Mouse (Mus musculus): Measurements from ENCODE around the gene Kbtbd13. TPM values are rescaled to one million over a fixed set of nuclear protein-coding genes. Genes with fewer than 3 reads are reported as not detected.

The Kbtbd13 gene
- polyA plus RNA-seq (2015; fragmentation: Nextera tagmentation; extraction: Ambion mirVana) = 0.81 and 1.2 TPM in 2 replicates

GRCm38 (mm10) chr9:65391613-65391964 is at the start of gene Kbtbd13:
Gene Kbtbd13 (minus strand): TSS chr9:65391652.
- ATAC-seq = no peak
- peaks cover 7% of the 10 kb centered on the region for H3K4me1 ChIP-seq (replicated peaks; ENCODE audit: control insufficient read depth, insufficient read depth, low read length)
- H3K36me3 ChIP-seq (ENCODE audit: control insufficient read depth, insufficient read depth) = no peaks in the 10 kb centered on the region
- H3K4me3 ChIP-seq (replicated peaks; ENCODE audit: low read length) = peak within 1 kb of the TSS; percentile 40
- no peak within 1 kb of the TSS for H3K27ac ChIP-seq (ENCODE audit: low read length)
- H3K9ac ChIP-seq (replicated peaks; ENCODE audit: low read depth, low read length) = peak within 1 kb of the TSS; percentile 47
- H3K27me3 ChIP-seq (replicated peaks; ENCODE audit: control insufficient read depth, insufficient read depth, low read length) = peaks cover 28% of the 10 kb centered on the region
- peak within 1 kb of the TSS; percentile 55 for H3K4me2 ChIP-seq (ENCODE audit: low read length)
- 53% methylated on average over 8 of the region's 8 CpGs for WGBS
- H3K9me3 ChIP-seq (ENCODE audit: control insufficient read depth, low read length) = no peaks in the 10 kb centered on the region

DNA sequence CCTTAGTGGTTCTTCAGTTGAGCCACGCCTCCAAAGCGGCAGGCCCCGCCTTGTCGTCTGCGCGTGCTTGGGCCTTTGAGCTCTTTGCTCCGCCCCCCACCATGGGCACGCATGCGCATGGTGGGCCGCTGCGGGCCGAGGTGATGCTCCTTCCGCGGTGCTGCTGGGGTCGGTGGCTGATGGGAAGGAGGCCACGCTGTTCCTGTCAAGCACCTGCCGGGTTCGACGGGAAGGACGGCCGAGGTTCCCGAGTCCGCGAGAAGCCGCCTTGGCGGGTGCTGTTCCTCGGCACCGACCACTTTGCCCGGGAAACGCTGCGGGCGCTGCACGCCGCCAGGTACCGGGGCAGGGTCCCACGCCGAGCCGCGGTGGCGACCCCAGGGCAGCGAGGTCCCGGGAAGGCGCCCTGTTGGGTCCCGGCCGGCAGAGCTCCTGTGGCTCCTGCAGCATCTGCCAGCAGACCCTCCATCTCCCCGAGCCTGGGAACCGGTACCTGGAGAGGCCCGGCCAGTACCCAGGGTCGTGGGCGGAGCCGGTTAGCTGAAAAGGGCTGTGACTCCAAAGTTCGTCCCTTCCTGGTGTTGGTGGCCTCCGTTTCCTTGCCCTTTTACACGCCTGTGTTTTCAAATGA is 44.3 kb upstream of the Kbtbd13 start, which contains the start of gene Mtfmt:
TSS of gene Mtfmt (plus strand) at position 112 of the 631 bp plus-strand sequence.
- H3K4me2 ChIP-seq (ENCODE audit: low read length) = peak within 1 kb of the TSS; percentile 68
- H3K27ac ChIP-seq (ENCODE audit: low read length) = peak within 1 kb of the TSS; percentile 50
- no peaks in the 10 kb centered on the region for H3K9me3 ChIP-seq (ENCODE audit: control insufficient read depth, low read length)
- under 1% methylated on average over 54 of the region's 54 CpGs for WGBS
- peaks cover 9% of the 10 kb centered on the region for H3K4me1 ChIP-seq (replicated peaks; ENCODE audit: control insufficient read depth, insufficient read depth, low read length)
- peak within 1 kb of the TSS; percentile 96 for H3K9ac ChIP-seq (replicated peaks; ENCODE audit: low read depth, low read length)
- no peaks in the 10 kb centered on the region for H3K27me3 ChIP-seq (replicated peaks; ENCODE audit: control insufficient read depth, insufficient read depth, low read length)
- H3K4me3 ChIP-seq (replicated peaks; ENCODE audit: low read length) = peak within 1 kb of the TSS; percentile 98
- ATAC-seq = peak; percentile 94
- peaks cover 5% of the 10 kb centered on the region; the same call in 1 of the 2 replicates for H3K36me3 ChIP-seq (ENCODE audit: control insufficient read depth, insufficient read depth)

GRCm38 (mm10) chr9:65435211-65435610 is 43.8 kb upstream of the Kbtbd13 start:
- Histone ChIP-seq H3K4me1 (replicated peaks; ENCODE audit: control insufficient read depth, insufficient read depth, low read length) (peaks cover 9% of the 10 kb centered on the region), H3K27ac (ENCODE audit: low read length) (no peak overlapping the region), H3K9ac (replicated peaks; ENCODE audit: low read depth, low read length) (no peak overlapping the region), H3K27me3 (replicated peaks; ENCODE audit: control insufficient read depth, insufficient read depth, low read length) (no peaks in the 10 kb centered on the region), H3K4me2 (ENCODE audit: low read length) (no peak overlapping the region), H3K9me3 (ENCODE audit: control insufficient read depth, low read length) (no peaks in the 10 kb centered on the region), H3K4me3 (replicated peaks; ENCODE audit: low read length) (peak overlapping the region; percentile 98), H3K36me3 (ENCODE audit: control insufficient read depth, insufficient read depth) (no peaks in the 10 kb centered on the region)
- 70% methylated on average over 4 of the region's 4 CpGs for WGBS
- ATAC-seq = peak; percentile 29; the same call in 1 of the 2 replicates

- peaks cover 9% of the 10 kb centered on the region for H3K4me1 ChIP-seq (replicated peaks; ENCODE audit: control insufficient read depth, insufficient read depth, low read length)
- ATAC-seq = no peak
- 64% methylated on average over 5 of the region's 5 CpGs for WGBS
Measured at GRCm38 (mm10) chr9:65434140-65434539, 42.7 kb upstream of the Kbtbd13 start.

DNA sequence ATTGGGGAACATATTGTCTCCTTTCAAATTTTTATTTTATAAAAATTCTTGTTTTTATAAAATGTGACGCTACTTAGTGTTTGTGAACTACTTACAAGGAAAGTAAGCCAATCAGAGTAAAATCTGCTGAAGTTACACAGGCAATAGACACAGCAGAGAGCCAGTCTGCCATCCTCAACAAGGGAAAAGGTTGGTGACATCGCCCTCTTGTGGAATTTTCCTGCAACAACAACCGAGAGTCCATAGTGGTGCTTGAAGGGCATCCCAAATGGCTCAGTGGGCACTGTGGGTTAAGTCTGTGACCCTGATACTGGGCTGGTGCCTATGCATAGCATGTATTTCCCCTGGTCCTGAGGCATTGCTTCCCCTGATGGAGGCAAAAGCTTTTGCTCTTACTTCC is 40.8 kb upstream of the Kbtbd13 start:
- Histone ChIP-seq H3K9ac (replicated peaks; ENCODE audit: low read depth, low read length) (no peak overlapping the region), H3K4me2 (ENCODE audit: low read length) (no peak overlapping the region), H3K36me3 (ENCODE audit: control insufficient read depth, insufficient read depth) (no peaks in the 10 kb centered on the region), H3K4me3 (replicated peaks; ENCODE audit: low read length) (no peak overlapping the region), H3K27ac (ENCODE audit: low read length) (no peak overlapping the region), H3K9me3 (ENCODE audit: control insufficient read depth, low read length) (no peaks in the 10 kb centered on the region), H3K4me1 (replicated peaks; ENCODE audit: control insufficient read depth, insufficient read depth, low read length) (peaks cover 5% of the 10 kb centered on the region), H3K27me3 (replicated peaks; ENCODE audit: control insufficient read depth, insufficient read depth, low read length) (no peaks in the 10 kb centered on the region)
- peak; percentile 54 for ATAC-seq
- WGBS = 3% methylated on average over 3 of the region's 3 CpGs

More at GRCm38 (mm10) chr9:65434140-65434539, 42.7 kb upstream of the Kbtbd13 start:
- Histone ChIP-seq H3K27ac (ENCODE audit: low read length) (no peak overlapping the region), H3K9ac (replicated peaks; ENCODE audit: low read depth, low read length) (no peak overlapping the region), H3K4me3 (replicated peaks; ENCODE audit: low read length) (no peak overlapping the region), H3K4me2 (ENCODE audit: low read length) (no peak overlapping the region), H3K27me3 (replicated peaks; ENCODE audit: control insufficient read depth, insufficient read depth, low read length) (no peaks in the 10 kb centered on the region), H3K36me3 (ENCODE audit: control insufficient read depth, insufficient read depth) (no peaks in the 10 kb centered on the region), H3K9me3 (ENCODE audit: control insufficient read depth, low read length) (no peaks in the 10 kb centered on the region)

DNA sequence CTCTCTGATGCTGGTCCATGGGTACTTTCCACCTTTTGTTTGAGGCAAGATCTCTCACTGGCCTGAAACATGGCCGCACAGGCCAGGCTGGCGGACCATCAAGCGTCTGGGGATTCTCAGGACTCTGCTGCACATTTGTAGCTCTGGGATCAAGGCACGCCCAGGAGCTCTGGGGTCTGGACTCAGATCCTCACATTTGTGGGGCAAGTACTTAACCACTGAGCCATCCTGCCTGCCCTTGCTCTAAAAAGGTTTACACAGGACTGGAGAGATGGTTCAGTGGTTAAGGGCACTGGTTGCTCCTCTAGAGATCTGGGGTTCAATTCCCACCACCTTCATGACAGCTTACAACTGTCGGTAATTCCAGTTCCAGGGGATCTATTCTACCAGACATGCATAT is 39.5 kb upstream of the Kbtbd13 start:
- Histone ChIP-seq H3K4me2 (ENCODE audit: low read length) (no peak overlapping the region), H3K9me3 (ENCODE audit: control insufficient read depth, low read length) (no peaks in the 10 kb centered on the region), H3K36me3 (ENCODE audit: control insufficient read depth, insufficient read depth) (no peaks in the 10 kb centered on the region), H3K27ac (ENCODE audit: low read length) (no peak overlapping the region), H3K4me3 (replicated peaks; ENCODE audit: low read length) (no peak overlapping the region), H3K27me3 (replicated peaks; ENCODE audit: control insufficient read depth, insufficient read depth, low read length) (no peaks in the 10 kb centered on the region), H3K9ac (replicated peaks; ENCODE audit: low read depth, low read length) (no peak overlapping the region), H3K4me1 (replicated peaks; ENCODE audit: control insufficient read depth, insufficient read depth, low read length) (no peaks in the 10 kb centered on the region)
- ATAC-seq = no peak
- WGBS = 92% methylated on average over 5 of the region's 5 CpGs

DNA sequence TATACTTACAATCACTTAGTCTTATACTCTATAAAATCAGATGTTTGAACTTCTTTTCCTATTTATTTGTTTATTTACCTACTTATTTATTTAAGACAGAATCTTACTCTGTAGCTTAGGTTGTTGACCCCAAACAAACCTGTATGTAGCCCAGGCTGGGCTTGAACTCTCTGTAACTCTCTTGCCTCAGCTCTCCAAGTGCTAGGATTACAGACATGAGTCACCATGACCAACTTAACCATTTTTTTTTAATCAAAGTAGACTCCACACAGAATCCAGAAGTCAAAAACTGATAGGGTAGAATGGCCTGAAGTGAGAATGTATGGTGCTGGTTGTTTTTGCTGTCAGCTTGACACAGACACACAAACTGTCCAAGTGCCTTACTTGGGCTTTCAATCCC is 38.9 kb upstream of the Kbtbd13 start:
- Histone ChIP-seq H3K27ac (ENCODE audit: low read length) (no peak overlapping the region), H3K9ac (replicated peaks; ENCODE audit: low read depth, low read length) (no peak overlapping the region), H3K4me3 (replicated peaks; ENCODE audit: low read length) (no peak overlapping the region), H3K4me2 (ENCODE audit: low read length) (no peak overlapping the region), H3K27me3 (replicated peaks; ENCODE audit: control insufficient read depth, insufficient read depth, low read length) (no peaks in the 10 kb centered on the region), H3K4me1 (replicated peaks; ENCODE audit: control insufficient read depth, insufficient read depth, low read length) (no peaks in the 10 kb centered on the region), H3K9me3 (ENCODE audit: control insufficient read depth, low read length) (no peaks in the 10 kb centered on the region), H3K36me3 (ENCODE audit: control insufficient read depth, insufficient read depth) (no peaks in the 10 kb centered on the region)
- no peak for ATAC-seq

GRCm38 (mm10) chr9:65428003-65428402 is 36.6 kb upstream of the Kbtbd13 start:
- H3K4me1 ChIP-seq (replicated peaks; ENCODE audit: control insufficient read depth, insufficient read depth, low read length) = no peaks in the 10 kb centered on the region
- no peak overlapping the region for H3K4me3 ChIP-seq (replicated peaks; ENCODE audit: low read length)
- H3K36me3 ChIP-seq (ENCODE audit: control insufficient read depth, insufficient read depth) = no peaks in the 10 kb centered on the region
- ATAC-seq = no peak
- no peak overlapping the region for H3K9ac ChIP-seq (replicated peaks; ENCODE audit: low read depth, low read length)
- H3K27me3 ChIP-seq (replicated peaks; ENCODE audit: control insufficient read depth, insufficient read depth, low read length) = no peaks in the 10 kb centered on the region
- H3K4me2 ChIP-seq (ENCODE audit: low read length) = no peak overlapping the region
- 82% methylated on average over 5 of the region's 5 CpGs for WGBS
- no peak overlapping the region for H3K27ac ChIP-seq (ENCODE audit: low read length)
- H3K9me3 ChIP-seq (ENCODE audit: control insufficient read depth, low read length) = no peaks in the 10 kb centered on the region

DNA sequence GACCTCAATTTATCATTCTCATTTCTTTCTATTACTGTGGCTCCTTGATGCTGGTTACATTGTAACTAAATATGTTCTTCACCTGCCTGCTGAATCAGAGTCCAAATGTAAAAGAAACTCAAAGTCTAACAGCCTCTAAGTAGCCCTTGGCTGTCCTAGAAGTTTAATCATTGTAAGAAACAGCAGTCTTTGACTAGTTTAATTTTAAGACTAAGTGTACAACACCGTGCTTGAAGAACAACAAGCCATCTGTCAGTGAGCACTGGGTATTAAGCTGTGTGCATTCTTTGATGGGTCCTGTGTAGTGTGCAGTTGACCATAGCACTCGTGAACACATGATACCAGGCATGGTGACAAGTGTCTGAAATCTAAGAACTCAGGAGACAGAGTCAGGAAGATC is 36.1 kb upstream of the Kbtbd13 start:
- Histone ChIP-seq H3K9me3 (ENCODE audit: control insufficient read depth, low read length) (no peaks in the 10 kb centered on the region), H3K27ac (ENCODE audit: low read length) (no peak overlapping the region), H3K4me3 (replicated peaks; ENCODE audit: low read length) (no peak overlapping the region), H3K27me3 (replicated peaks; ENCODE audit: control insufficient read depth, insufficient read depth, low read length) (no peaks in the 10 kb centered on the region), H3K36me3 (ENCODE audit: control insufficient read depth, insufficient read depth) (no peaks in the 10 kb centered on the region), H3K4me1 (replicated peaks; ENCODE audit: control insufficient read depth, insufficient read depth, low read length) (no peaks in the 10 kb centered on the region), H3K9ac (replicated peaks; ENCODE audit: low read depth, low read length) (no peak overlapping the region), H3K4me2 (ENCODE audit: low read length) (no peak overlapping the region)
- WGBS = 64% methylated on average over 2 of the region's 2 CpGs
- ATAC-seq = no peak

DNA sequence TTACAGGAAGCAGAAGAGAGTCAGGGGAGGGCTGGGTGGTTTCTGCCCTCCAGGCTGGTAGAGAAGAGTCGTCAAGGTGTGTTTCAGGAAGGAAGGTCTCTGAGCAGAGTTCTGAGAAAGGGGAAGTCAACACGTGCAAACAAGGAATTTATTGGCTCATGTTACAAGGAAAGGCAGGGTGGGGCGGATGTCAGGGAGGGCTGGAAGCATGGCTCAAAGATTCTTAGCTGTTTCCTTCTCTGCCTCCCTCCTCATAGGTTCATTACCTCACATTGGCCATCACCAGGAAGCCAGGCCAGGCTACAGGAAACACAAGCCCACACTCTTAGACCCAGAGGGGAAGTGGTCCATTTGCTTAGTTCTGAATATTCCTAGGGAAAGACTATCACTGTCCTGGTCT is 32.9 kb upstream of the Kbtbd13 start:
- Histone ChIP-seq H3K4me2 (ENCODE audit: low read length) (no peak overlapping the region), H3K27ac (ENCODE audit: low read length) (no peak overlapping the region), H3K36me3 (ENCODE audit: control insufficient read depth, insufficient read depth) (no peaks in the 10 kb centered on the region), H3K9ac (replicated peaks; ENCODE audit: low read depth, low read length) (no peak overlapping the region), H3K4me3 (replicated peaks; ENCODE audit: low read length) (no peak overlapping the region), H3K4me1 (replicated peaks; ENCODE audit: control insufficient read depth, insufficient read depth, low read length) (no peaks in the 10 kb centered on the region), H3K27me3 (replicated peaks; ENCODE audit: control insufficient read depth, insufficient read depth, low read length) (no peaks in the 10 kb centered on the region), H3K9me3 (ENCODE audit: control insufficient read depth, low read length) (no peaks in the 10 kb centered on the region)
- ATAC-seq = no peak
- 52% methylated on average over 3 of the region's 3 CpGs for WGBS
